Mouse (Mus musculus) forebrain, embryonic 16.5 days (tissue): Measurements from ENCODE around the gene 1190005I06Rik. TPM values are rescaled to one million over a fixed set of nuclear protein-coding genes. Genes with fewer than 3 reads are reported as not detected.

Experiments used
- ATAC-seq: fragments of 200-750 bp; cut with Nextera tagmentation; 2 replicates; pipeline ENCODE4 v1.8.0; 2017; ENCODE audit warnings: mild to moderate bottlenecking, moderate library complexity
- H3K27ac ChIP-seq: fragments of 300-500 bp; sonication (generic); 2 replicates; pipeline ENCODE4 v1.5.1; 2014; ENCODE audit warnings: low read length, control low read depth
- H3K27me3 ChIP-seq: fragments of 300-500 bp; sonication (generic); replicated peaks from 2 replicates; pipeline ENCODE4 v1.6.1; 2014; ENCODE audit warnings: low read length; ENCODE audit not compliant: control insufficient read depth, insufficient read depth
- H3K36me3 ChIP-seq: fragments of 300-500 bp; sonication (generic); 2 replicates; pipeline ENCODE4 v1.6.1; 2014; ENCODE audit not compliant: control insufficient read depth, insufficient read depth
- H3K4me1 ChIP-seq: fragments of 300-500 bp; sonication (generic); replicated peaks from 2 replicates; pipeline ENCODE4 v1.6.1; 2014; ENCODE audit warnings: low read length; ENCODE audit not compliant: control insufficient read depth, insufficient read depth
- H3K4me2 ChIP-seq: fragments of 300-500 bp; sonication (generic); 2 replicates; pipeline ENCODE4 v1.6.1; 2014; ENCODE audit warnings: mild to moderate bottlenecking, low read length, control low read depth
- H3K4me3 ChIP-seq: fragments of 300-500 bp; sonication (generic); replicated peaks from 2 replicates; pipeline ENCODE4 v1.5.1; 2014; ENCODE audit warnings: mild to moderate bottlenecking, low read length, control low read depth
- H3K9ac ChIP-seq: fragments of 300-500 bp; sonication (generic); replicated peaks from 2 replicates; pipeline ENCODE4 v1.6.1; 2014; ENCODE audit warnings: low read depth, low read length, control low read depth
- H3K9me3 ChIP-seq: fragments of 300-500 bp; sonication (generic); 2 replicates; pipeline ENCODE4 v1.6.1; 2016; ENCODE audit warnings: low read length; ENCODE audit not compliant: control insufficient read depth
- WGBS: fragments of 180-500 bp; shearing (Covaris S2); extraction: QIAGEN DNeasy Blood & Tissue Kit; methylation state at CpG from one replicate; pipeline ENCODE4 v1.1.7; 2014; 5-methylcytosine and 5-hydroxymethylcytosine counted together
- polyA plus RNA-seq: library from polyadenylated mRNA; unstranded; fragments of >200 nt; fragmentation: Nextera tagmentation; extraction: Ambion mirVana; gene quantifications from 2 replicates; pipeline ENCODE4 v1.2.1, GENCODE M21; 2015

Gene 1190005I06Rik
- polyA plus RNA-seq, 1 experiment from 2014 or later = 11.0 TPM

DNA sequence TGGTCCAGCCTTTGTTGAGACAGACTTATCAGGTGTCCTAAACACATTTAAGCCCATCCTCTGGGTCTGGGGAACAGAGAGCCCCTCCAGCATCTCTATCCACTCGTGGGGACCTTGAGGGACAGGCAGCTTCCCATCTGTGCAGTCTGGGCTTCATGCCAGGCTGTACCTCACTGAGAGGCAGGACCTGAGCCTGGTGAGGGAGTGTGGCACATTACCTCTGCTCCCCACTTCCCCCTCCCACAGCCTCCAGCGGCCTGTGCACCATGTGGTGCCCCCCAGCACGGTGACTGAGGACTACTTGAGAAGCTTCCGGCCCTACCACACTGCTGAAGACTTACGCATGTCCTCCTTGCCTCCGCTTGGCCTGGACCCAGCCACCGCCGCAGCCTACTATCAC, 80.8 kb downstream of the 1190005I06Rik start:
- Histone ChIP-seq H3K9ac (no peak overlapping the region), H3K9me3 (no peaks in the 10 kb centered on the region), H3K4me3 (no peak overlapping the region), H3K36me3 (peaks cover 29% of the 10 kb centered on the region), H3K27me3 (no peaks in the 10 kb centered on the region), H3K4me1 (peaks cover 53% of the 10 kb centered on the region), H3K4me2 (no peak overlapping the region), H3K27ac (no peak overlapping the region)
- ATAC-seq = peak; percentile 9; the same call in 1 of the 2 replicates
- 57% methylated on average over 8 of the region's 8 CpGs for WGBS

DNA sequence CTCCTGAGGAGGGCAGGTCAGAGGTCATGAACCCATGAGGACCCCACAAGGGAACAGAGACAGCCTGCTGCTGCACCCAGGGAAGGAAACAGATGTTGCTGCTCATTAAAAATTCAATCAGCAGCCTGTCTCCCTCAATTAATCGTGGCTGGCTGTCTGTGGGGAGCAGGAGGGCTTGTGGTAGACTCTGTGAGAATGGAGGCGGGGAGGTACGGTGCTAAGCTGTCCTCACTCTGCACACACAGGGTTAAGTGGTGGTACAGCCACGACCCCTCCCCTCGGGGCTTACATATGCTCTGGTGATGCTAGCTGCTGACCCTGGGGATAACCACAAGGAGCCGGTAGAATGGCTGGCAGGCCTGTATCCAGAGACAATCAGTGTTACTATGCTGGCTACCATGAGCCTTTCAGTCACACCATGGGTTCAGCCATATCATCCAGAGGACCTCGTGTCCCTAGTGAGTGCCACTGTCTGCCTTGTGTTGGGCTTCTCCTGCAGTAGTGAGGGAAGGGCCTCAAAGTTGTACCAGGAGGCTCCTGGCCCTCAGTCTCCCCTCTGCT, 82.2 kb downstream of the 1190005I06Rik start:
- Histone ChIP-seq H3K9me3 (no peaks in the 10 kb centered on the region), H3K4me3 (no peak overlapping the region), H3K27me3 (no peaks in the 10 kb centered on the region), H3K4me2 (no peak overlapping the region), H3K4me1 (peaks cover 64% of the 10 kb centered on the region), H3K27ac (peak overlapping the region; percentile 7), H3K36me3 (peaks cover 23% of the 10 kb centered on the region), H3K9ac (peak overlapping the region; percentile 30; the same call in 1 of the 2 replicates)
- 9% methylated on average over 7 of the region's 7 CpGs for WGBS
- ATAC-seq = peak; percentile 13; the same call in 1 of the 2 replicates

DNA sequence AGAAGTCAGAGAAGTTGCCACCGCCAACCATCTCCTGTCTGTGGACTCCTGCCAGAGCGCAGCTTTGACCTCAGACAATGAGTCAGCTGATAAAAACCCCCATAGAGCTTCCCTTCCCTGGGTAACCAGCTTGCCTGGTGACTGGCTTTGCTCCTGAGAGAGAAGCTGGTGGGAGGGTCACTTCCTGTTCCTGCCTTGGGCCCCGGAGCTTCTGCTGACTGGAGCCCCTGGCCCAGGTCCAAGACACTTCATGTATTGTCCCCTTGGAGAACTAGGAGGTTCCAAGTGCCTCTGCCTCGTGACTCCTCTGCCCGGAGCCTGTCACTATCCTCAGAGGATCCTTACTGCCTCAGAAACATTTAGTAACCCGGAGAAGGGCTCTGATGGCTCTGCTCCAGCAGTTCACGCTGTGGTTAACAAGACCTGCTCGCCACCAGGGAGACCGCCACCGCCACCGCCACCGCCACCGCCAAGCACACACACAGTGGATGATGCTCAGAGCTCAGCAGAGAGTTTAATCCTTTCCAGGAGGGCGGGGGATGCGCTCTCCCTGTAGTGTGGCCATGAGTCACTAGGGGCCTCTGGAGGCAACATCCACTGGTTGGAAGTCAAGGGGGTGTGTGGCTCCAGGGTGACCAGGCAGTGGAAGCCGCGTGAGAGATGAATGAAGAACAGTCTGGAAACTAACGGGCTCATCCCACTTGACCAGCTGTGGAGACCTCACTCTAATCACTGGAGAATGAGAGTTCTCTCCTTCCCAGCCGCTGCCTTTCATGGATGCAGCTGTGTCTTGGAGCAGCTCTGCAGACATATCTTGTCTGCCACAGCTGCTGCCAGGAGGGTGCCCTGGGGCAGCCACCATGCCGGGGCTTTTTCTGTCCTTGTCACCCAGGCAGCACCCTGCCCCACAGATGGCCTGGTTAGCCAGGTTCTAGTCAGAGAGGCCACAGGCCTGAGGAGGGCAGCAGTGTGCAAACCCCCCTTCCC, 83.3 kb downstream of the 1190005I06Rik start:
- Histone ChIP-seq H3K27me3 (no peaks in the 10 kb centered on the region), H3K4me3 (no peak overlapping the region), H3K27ac (peak overlapping the region; percentile 52), H3K4me2 (peak overlapping the region; percentile 4; the same call in 1 of the 2 replicates), H3K4me1 (peaks cover 75% of the 10 kb centered on the region), H3K36me3 (peaks cover 19% of the 10 kb centered on the region), H3K9ac (peak overlapping the region; percentile 24; the same call in 1 of the 2 replicates), H3K9me3 (no peaks in the 10 kb centered on the region)
- ATAC-seq = peak; percentile 32; the same call in 1 of the 2 replicates
- 9% methylated on average over 20 of the region's 20 CpGs for WGBS

DNA sequence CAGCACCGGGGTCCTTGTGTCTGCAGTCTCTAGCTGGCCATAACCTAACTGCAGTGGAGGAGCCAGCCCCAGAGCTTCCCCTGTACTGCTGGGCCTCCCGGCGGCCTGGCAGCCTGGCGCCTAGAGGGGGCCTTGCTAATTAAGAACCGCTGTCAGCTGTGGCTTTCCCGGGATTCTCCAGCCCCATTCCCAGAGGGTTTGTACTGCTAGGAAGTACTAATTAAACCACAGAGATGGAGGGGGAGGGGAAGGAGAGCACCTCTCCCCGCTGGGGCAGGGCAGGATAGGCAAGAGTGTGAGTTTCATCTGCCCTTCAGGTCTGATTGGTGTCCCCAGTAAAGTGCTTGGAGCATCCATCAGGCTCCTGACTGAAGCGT, 84.1 kb downstream of the 1190005I06Rik start:
- Histone ChIP-seq H3K4me2 (no peak overlapping the region), H3K9me3 (no peaks in the 10 kb centered on the region), H3K9ac (peak overlapping the region; percentile 11; the same call in 1 of the 2 replicates), H3K27me3 (no peaks in the 10 kb centered on the region), H3K4me1 (peaks cover 83% of the 10 kb centered on the region), H3K27ac (peak overlapping the region; percentile 52), H3K4me3 (no peak overlapping the region), H3K36me3 (peaks cover 11% of the 10 kb centered on the region)
- ATAC-seq = peak; percentile 31; the same call in 1 of the 2 replicates
- 4% methylated on average over 8 of the region's 8 CpGs for WGBS

DNA sequence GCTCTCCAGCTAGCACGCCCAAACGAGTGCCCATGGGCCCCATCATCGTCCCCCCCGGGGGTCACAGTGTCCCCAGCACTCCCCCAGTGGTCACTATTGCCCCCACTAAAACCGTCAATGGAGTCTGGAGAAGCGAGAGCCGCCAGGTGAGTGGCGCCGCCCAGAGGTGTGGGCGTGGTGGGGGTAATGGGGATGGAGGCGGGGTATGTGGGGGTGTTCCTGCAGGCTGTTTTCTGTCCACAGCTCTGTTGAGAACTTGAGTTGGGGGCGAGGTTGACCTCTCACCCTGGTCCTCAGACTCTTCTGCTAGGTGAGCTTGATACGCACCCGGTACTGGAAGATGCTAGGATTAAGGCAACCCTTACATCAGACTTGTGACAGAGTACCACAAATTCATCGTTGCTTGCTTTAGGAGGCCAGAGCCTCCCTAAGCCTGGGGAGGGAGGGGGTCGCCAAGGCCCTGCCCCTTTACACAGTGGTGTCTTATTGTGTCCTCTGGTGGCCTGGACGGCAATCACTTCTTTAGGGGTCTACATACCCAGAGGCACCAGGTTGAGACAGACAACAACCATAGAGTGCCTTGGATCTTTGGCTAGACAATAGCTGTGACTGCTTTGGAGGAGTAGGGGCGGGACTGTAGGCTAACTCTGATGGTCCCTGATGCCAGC, 84.6 kb downstream of the 1190005I06Rik start:
- Histone ChIP-seq H3K4me3 (no peak overlapping the region), H3K4me2 (no peak overlapping the region), H3K36me3 (peaks cover 6% of the 10 kb centered on the region), H3K27ac (peak overlapping the region; percentile 52), H3K9ac (no peak overlapping the region), H3K4me1 (peaks cover 88% of the 10 kb centered on the region), H3K9me3 (no peaks in the 10 kb centered on the region), H3K27me3 (no peaks in the 10 kb centered on the region)
- WGBS = 69% methylated on average over 18 of the region's 18 CpGs
- ATAC-seq = no peak

DNA sequence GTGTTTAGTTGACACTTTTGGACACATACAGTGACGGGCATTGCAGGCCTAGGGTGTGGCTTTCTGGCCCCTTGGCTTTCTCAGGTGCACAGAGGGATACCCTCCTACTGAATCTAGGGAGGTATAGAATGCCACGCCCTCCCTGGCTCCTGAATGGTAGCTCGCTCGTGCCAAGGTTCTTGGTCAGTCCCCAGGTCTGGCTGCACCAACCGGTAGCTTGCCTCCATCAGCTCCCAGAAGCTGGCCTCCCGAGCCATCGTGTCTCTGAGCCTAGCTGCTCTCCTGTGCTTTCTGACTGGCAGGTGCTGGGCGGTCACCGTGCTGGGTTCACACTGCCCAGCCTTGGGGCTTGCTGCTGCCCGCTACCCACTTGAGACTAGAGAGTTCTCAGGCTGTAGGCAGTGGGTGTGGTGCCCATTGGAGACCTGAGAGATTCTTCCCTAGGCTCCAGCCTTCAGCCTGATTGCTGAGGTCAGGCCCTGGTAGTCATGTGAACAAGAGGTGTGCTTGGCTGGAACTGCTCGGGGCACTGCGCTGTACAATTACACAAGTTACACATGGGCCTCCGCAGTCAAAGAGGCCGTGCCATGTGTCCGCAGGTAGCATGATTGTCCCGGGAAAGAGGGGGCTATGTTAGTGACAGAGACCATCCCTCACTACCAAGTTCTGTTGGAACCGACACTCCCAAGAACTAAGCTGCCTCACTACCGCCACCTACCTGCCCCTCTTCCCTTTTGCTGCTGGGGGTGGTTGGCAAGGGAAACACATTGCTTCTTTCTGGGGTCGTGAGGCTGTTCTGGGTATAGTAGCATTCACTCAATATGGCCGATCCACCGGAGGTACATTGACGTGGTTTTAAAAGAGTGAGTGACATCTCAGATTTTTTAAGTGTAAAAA, 85.6 kb downstream of the 1190005I06Rik start:
- WGBS = 76% methylated on average over 22 of the region's 22 CpGs
- no peak overlapping the region for H3K4me2 ChIP-seq
- no peaks in the 10 kb centered on the region for H3K36me3 ChIP-seq
- peaks cover 97% of the 10 kb centered on the region for H3K4me1 ChIP-seq
- ATAC-seq = no peak
- no peak overlapping the region for H3K27ac ChIP-seq
- H3K27me3 ChIP-seq = no peaks in the 10 kb centered on the region
- H3K9ac ChIP-seq = no peak overlapping the region
- H3K9me3 ChIP-seq = no peaks in the 10 kb centered on the region
- H3K4me3 ChIP-seq = no peak overlapping the region

DNA sequence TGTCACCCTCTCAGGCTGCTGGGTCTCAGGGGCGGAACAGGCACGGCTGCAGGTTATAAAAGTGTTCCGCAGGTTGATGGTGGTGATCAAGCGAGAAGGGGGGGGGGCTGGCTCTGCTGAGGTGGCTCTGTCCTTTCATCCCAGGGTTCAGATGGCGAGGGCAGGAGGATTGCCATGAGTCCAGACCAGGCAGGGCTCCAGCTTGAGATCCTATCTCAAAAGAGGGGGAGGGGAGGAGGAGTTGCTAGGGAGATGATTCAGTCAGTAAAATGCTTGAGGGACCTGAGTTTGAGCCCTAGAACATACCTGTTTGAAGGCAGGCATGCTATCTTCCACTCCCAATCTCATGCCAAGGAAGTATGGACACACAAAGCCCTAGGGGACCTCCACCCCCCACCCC, 86.9 kb downstream of the 1190005I06Rik start:
- no peaks in the 10 kb centered on the region for H3K9me3 ChIP-seq
- ATAC-seq = no peak
- H3K9ac ChIP-seq = no peak overlapping the region
- no peaks in the 10 kb centered on the region for H3K36me3 ChIP-seq
- H3K4me3 ChIP-seq = no peak overlapping the region
- no peak overlapping the region for H3K4me2 ChIP-seq
- WGBS = 77% methylated on average over 5 of the region's 5 CpGs
- H3K4me1 ChIP-seq = peaks cover 100% of the 10 kb centered on the region
- no peak overlapping the region for H3K27ac ChIP-seq
- H3K27me3 ChIP-seq = no peaks in the 10 kb centered on the region

DNA sequence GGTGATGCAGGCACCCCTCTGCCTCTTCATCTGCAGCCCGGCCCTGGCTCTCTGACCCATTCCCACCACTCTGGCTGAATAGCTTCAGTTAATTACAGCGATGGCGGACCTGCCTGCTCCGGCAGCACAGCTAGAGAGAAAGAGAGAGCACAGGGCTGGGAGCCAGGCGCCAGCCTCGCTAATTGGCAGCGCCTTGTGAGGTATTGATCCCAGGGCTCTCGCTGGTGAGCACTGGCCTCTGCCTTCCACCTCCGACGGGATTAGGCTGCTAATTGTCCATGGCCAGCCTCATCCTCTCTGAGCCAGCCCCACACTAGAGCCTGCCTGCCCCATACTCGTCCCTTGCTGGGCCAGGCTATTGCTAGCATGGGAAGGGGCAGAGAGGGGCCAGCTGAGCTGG, 87.8 kb downstream of the 1190005I06Rik start:
- peak overlapping the region; percentile 41 for H3K9ac ChIP-seq
- no peaks in the 10 kb centered on the region for H3K9me3 ChIP-seq
- H3K4me2 ChIP-seq = peak overlapping the region; percentile 6; the same call in 1 of the 2 replicates
- no peak overlapping the region for H3K4me3 ChIP-seq
- peaks cover 99% of the 10 kb centered on the region for H3K4me1 ChIP-seq
- no peaks in the 10 kb centered on the region for H3K36me3 ChIP-seq
- no peaks in the 10 kb centered on the region for H3K27me3 ChIP-seq
- peak; percentile 46 for ATAC-seq
- H3K27ac ChIP-seq = peak overlapping the region; percentile 65
- WGBS = 13% methylated on average over 11 of the region's 11 CpGs
